Mouse (Mus musculus): Measurements from ENCODE around the gene Shisa3.

Gene Shisa3

GRCm38 (mm10) chr5:67607804-67608673, at the start of gene Shisa3:
Gene Shisa3, plus strand, starts transcription at chr5:67607882.
- DNase-seq (ENCODE audit: low spot score), result peak; percentile 56

GRCm38 (mm10) chr5:67558644-67559043, 49.0 kb upstream of the Shisa3 start:
- no peak for DNase-seq (ENCODE audit: low spot score)

- DNase-seq (ENCODE audit: low spot score), result no peak
Measured at GRCm38 (mm10) chr5:67559063-67559462, 48.6 kb upstream of the Shisa3 start.

GRCm38 (mm10) chr5:67572552-67573155, 35.0 kb upstream of the Shisa3 start:
- no peak for DNase-seq (ENCODE audit: low spot score)

- DNase-seq (ENCODE audit: low spot score), result no peak
Measured at GRCm38 (mm10) chr5:67574039-67574438, 33.6 kb upstream of the Shisa3 start.

- DNase-seq (ENCODE audit: low spot score), result no peak
Measured at GRCm38 (mm10) chr5:67575705-67576104, 32.0 kb upstream of the Shisa3 start.

- no peak for DNase-seq (ENCODE audit: low spot score)
Measured at GRCm38 (mm10) chr5:67579725-67580633, 27.7 kb upstream of the Shisa3 start.

- DNase-seq (ENCODE audit: low spot score), result no peak
Measured at GRCm38 (mm10) chr5:67595070-67595469, 12.6 kb upstream of the Shisa3 start.

GRCm38 (mm10) chr5:67595629-67596028, 12.1 kb upstream of the Shisa3 start:
- DNase-seq (ENCODE audit: low spot score), result no peak

GRCm38 (mm10) chr5:67599935-67600334, 7.7 kb upstream of the Shisa3 start:
- no peak for DNase-seq (ENCODE audit: low spot score)

- DNase-seq (ENCODE audit: low spot score), result no peak
Measured at GRCm38 (mm10) chr5:67605951-67606350, 1.7 kb upstream of the Shisa3 start.

GRCm38 (mm10) chr5:67606916-67607803, 522 bp upstream of the Shisa3 start:
- DNase-seq (ENCODE audit: low spot score), result peak; percentile 39

- no peak for DNase-seq (ENCODE audit: low spot score)
Measured at GRCm38 (mm10) chr5:67608674-67609519, 1.2 kb downstream of the Shisa3 start.

GRCm38 (mm10) chr5:67609520-67609837, 1.8 kb downstream of the Shisa3 start:
- DNase-seq (ENCODE audit: low spot score), result no peak

GRCm38 (mm10) chr5:67621230-67621629, 13.5 kb downstream of the Shisa3 start:
- DNase-seq (ENCODE audit: low spot score), result no peak

GRCm38 (mm10) chr5:67628180-67628940, 20.7 kb downstream of the Shisa3 start:
- DNase-seq (ENCODE audit: low spot score), result no peak

GRCm38 (mm10) chr5:67629440-67629839, 21.8 kb downstream of the Shisa3 start:
- DNase-seq (ENCODE audit: low spot score), result no peak

- DNase-seq (ENCODE audit: low spot score), result no peak
Measured at GRCm38 (mm10) chr5:67629861-67630260, 22.2 kb downstream of the Shisa3 start.

- DNase-seq (ENCODE audit: low spot score), result no peak
Measured at GRCm38 (mm10) chr5:67631261-67631660, 23.6 kb downstream of the Shisa3 start.
